Mouse (Mus musculus): ENCODE measurements around the gene Shank2.

Shank2 gene

GRCm38 (mm10) chr7:144148111-144148510 lies 146.4 kb downstream of the Shank2 start:
- in situ Hi-C loops (cut with MboI; ENCODE audit: unreplicated experiment in 2 of 2), result no loop called here

GRCm38 (mm10) chr7:144153124-144153523 lies 151.4 kb downstream of the Shank2 start:
- in situ Hi-C loops (cut with MboI; ENCODE audit: unreplicated experiment in 2 of 2), result no loop called here

GRCm38 (mm10) chr7:144153682-144154081 lies 152.0 kb downstream of the Shank2 start:
- in situ Hi-C loops (cut with MboI; ENCODE audit: unreplicated experiment in 2 of 2), result no loop called here

GRCm38 (mm10) chr7:144157936-144158335 lies 156.2 kb downstream of the Shank2 start:
- in situ Hi-C loops (cut with MboI; ENCODE audit: unreplicated experiment in 2 of 2), result no loop called here

- in situ Hi-C loops (cut with MboI; ENCODE audit: unreplicated experiment in 2 of 2), result no loop called here
These were observed 157.8 kb downstream of the Shank2 start for GRCm38 (mm10) chr7:144159556-144159955.

GRCm38 (mm10) chr7:144160066-144160465 lies 158.3 kb downstream of the Shank2 start:
- in situ Hi-C loops (cut with MboI; ENCODE audit: unreplicated experiment in 2 of 2), result no loop called here

GRCm38 (mm10) chr7:144160646-144161249 lies 159.0 kb downstream of the Shank2 start:
- in situ Hi-C loops (cut with MboI; ENCODE audit: unreplicated experiment in 2 of 2), result no loop called here

GRCm38 (mm10) chr7:144170272-144170671 lies 168.5 kb downstream of the Shank2 start:
- in situ Hi-C loops (cut with MboI; ENCODE audit: unreplicated experiment in 2 of 2), result no loop called here

GRCm38 (mm10) chr7:144170686-144171085 lies 169.0 kb downstream of the Shank2 start:
- in situ Hi-C loops (cut with MboI; ENCODE audit: unreplicated experiment in 2 of 2), result no loop called here

GRCm38 (mm10) chr7:144173869-144174268 lies 172.1 kb downstream of the Shank2 start:
- in situ Hi-C loops (cut with MboI; ENCODE audit: unreplicated experiment in 2 of 2), result no loop called here

- in situ Hi-C loops (cut with MboI; ENCODE audit: unreplicated experiment in 2 of 2), result no loop called here
These were observed 172.6 kb downstream of the Shank2 start for GRCm38 (mm10) chr7:144174329-144174728.

GRCm38 (mm10) chr7:144175025-144175424 lies 173.3 kb downstream of the Shank2 start:
- in situ Hi-C loops (cut with MboI; ENCODE audit: unreplicated experiment in 2 of 2), result no loop called here

- in situ Hi-C loops (cut with MboI; ENCODE audit: unreplicated experiment in 2 of 2), result no loop called here
These were observed 173.9 kb downstream of the Shank2 start for GRCm38 (mm10) chr7:144175481-144176233.

- in situ Hi-C loops (cut with MboI; ENCODE audit: unreplicated experiment in 2 of 2), result no loop called here
These were observed 174.6 kb downstream of the Shank2 start for GRCm38 (mm10) chr7:144176234-144176730.

GRCm38 (mm10) chr7:144179436-144179835 lies 177.7 kb downstream of the Shank2 start:
- in situ Hi-C loops (cut with MboI; ENCODE audit: unreplicated experiment in 2 of 2), result no loop called here

GRCm38 (mm10) chr7:144180885-144181284 lies 179.2 kb downstream of the Shank2 start:
- in situ Hi-C loops (cut with MboI; ENCODE audit: unreplicated experiment in 2 of 2), result no loop called here

- in situ Hi-C loops (cut with MboI; ENCODE audit: unreplicated experiment in 2 of 2), result no loop called here
These were observed 186.2 kb downstream of the Shank2 start for GRCm38 (mm10) chr7:144187869-144188430.

GRCm38 (mm10) chr7:144189446-144189845 lies 187.7 kb downstream of the Shank2 start:
- in situ Hi-C loops (cut with MboI; ENCODE audit: unreplicated experiment in 2 of 2), result no loop called here

GRCm38 (mm10) chr7:144198491-144198890 lies 196.8 kb downstream of the Shank2 start:
- in situ Hi-C loops (cut with MboI; ENCODE audit: unreplicated experiment in 2 of 2), result no loop called here

GRCm38 (mm10) chr7:144202017-144202682 lies 200.4 kb downstream of the Shank2 start:
- in situ Hi-C loops (cut with MboI; ENCODE audit: unreplicated experiment in 2 of 2), result no loop called here

- in situ Hi-C loops (cut with MboI; ENCODE audit: unreplicated experiment in 2 of 2), result no loop called here
These were observed 202.6 kb downstream of the Shank2 start for GRCm38 (mm10) chr7:144204290-144204689.

Measured in v-Abl transformed pro-B cells (cell line).